Mouse (Mus musculus): ENCODE data around the gene Bst1.

Gene Bst1

DNA sequence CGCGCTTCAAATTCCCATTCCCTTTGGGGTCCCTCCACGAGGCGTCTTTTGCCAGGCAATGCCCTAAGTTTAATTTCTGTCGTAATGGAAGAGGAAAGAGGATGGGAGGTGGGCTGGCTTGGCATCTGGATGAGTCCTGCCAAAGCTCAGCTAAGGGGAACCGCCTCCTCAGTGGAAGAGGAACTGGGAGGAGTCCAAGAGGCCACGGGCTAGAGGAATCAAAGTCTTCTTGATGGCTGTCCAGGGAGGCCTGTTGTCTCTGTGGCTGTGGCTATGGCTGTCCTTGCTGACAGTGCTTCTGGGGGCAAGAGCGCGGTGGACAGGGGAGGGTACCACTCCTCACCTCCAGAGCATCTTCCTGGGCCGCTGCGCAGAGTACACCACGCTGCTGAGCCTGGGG, at the start of gene Bst1:
Gene Bst1 (plus strand): TSS at position 191 of the 400 bp plus-strand sequence.
- in situ Hi-C loops (cut with MboI): no loop called here

DNA sequence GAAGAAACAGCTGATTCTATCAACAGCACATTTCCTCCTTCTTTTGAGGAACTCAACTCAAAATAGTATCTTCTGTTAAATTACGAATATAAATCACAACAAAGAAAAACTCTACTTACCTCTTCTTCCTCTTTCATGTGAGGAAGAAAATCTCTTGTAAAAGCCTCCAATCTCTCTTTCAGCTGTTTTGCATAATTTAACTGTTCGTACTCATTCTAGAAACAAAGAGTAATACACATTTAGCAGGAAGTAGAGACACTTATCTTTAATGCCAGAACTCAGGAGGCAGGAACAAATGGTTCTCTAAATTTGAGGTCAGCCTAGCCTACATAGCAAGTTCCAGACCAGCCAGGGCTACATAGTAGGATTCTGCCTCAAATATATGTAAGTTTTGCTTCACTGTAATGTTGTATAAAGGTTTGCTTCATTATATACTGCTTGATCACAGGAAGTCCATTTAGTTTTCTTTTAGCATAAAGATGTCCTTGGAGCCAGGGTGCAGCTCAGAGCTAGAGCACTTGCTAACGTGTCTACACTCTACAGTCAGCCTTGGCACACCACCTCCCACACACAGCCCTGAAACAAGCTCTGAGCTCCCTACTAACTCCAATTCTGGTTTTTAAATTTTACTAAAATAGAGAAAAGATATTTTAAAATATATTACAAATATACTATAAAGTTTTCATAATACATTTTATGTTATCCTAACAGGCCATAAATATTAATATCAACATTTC, 47.9 kb upstream of the Bst1 start:
- in situ Hi-C loops (cut with MboI): no loop called here

DNA sequence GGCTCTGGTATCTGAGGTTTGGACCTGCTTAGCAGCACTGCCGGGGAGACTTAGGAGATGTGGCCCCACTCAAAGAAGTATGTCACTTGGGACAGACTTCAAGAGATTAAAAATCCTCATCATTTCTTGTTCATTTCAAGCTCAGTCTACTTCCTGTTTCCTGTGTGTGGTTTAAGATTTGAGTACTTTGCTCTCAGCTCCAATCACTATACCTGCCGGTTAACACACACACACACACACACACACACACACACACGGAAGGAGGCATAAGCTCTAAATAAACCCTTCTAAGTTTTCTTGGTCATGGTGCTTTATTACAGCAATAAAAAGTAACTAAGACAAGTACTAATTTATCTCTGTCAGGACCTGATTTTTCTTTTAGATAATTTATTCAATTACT, 47.1 kb upstream of the Bst1 start:
- in situ Hi-C loops (cut with MboI): no loop called here

DNA sequence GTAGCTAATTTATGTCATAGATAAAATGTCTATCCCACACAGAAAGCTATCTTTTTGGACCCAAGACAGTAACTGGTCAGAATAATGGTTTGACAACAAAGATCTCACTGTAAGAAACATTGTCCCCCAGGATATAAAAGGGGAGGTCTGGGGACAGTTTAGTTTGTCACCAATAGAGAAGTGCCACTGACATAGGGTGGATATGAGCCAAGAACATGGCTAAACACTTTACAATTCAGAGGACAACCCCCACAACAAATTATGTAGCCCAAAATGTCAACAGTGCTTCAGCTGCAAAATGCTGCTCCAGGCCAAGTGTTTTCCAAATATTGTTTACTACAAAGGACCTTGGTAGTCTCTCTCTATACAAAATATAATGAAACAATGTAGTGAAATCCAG, 42.3 kb upstream of the Bst1 start:
- in situ Hi-C loops (cut with MboI): no loop called here

DNA sequence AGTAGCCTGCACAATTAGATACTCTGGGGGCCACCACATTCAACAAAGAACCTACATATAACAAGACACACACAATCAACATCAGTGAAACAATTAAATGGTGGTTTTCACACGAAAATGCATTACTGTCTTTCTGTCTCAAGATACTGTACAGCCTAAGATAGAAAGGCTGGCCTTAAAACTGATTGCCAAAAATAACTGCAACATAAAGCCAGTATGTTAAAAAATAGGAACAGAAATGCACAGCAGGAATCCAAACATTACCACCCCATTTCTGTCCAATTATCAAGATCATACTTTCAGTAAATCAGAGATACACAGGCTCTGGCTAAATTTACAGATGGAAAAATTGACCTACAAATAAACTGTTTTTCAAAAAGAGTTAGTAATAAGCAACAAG, 41.7 kb upstream of the Bst1 start:
- in situ Hi-C loops (cut with MboI): no loop called here

DNA sequence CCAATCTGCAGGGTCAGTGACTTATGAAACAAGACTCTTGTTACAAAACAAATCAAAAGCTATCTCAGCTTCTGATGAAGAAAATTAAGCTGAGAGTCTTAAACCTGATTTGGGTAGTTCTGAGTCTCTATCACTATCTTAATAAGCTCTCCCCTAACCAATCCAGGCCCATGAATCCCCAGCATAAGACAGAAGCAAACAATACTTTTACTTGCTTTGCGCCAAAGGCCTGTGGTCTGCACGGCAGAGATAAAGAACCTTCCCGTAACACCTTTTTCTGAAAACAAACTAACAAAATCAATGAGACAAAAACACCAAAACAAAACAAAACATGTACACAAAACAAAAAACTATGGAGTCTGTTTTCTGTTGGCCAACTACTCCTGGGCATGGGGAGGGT, 40.1 kb upstream of the Bst1 start:
- in situ Hi-C loops (cut with MboI): no loop called here

DNA sequence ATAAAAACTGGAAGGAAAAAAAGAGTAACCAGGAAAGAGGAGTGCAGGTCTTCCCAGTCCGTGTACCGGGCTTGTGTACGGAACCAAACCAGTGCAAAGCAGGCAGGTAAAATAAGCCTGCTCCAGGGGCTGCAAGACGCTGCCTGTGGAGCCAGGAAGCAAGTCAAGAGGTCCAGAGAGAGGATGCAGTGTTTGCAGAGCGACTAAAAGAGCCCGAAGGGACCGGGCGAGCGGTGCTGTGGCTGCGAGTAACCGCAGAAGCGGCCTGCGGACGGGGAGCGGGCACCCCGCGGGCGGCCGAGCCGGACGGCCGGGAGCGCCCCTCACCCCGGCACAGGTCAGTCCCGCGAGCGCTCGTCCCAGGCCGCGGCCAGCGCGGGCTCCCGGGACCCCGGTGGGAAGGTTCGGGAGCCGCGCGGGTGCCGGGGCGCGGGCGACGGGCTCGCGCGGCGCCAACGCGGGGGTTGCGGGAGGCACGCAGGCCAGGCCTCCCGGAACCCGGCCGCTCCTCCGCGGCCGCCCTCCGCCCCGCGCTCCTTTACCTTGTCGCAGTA, 37.2 kb upstream of the Bst1 start:
- in situ Hi-C loops (cut with MboI): no loop called here

DNA sequence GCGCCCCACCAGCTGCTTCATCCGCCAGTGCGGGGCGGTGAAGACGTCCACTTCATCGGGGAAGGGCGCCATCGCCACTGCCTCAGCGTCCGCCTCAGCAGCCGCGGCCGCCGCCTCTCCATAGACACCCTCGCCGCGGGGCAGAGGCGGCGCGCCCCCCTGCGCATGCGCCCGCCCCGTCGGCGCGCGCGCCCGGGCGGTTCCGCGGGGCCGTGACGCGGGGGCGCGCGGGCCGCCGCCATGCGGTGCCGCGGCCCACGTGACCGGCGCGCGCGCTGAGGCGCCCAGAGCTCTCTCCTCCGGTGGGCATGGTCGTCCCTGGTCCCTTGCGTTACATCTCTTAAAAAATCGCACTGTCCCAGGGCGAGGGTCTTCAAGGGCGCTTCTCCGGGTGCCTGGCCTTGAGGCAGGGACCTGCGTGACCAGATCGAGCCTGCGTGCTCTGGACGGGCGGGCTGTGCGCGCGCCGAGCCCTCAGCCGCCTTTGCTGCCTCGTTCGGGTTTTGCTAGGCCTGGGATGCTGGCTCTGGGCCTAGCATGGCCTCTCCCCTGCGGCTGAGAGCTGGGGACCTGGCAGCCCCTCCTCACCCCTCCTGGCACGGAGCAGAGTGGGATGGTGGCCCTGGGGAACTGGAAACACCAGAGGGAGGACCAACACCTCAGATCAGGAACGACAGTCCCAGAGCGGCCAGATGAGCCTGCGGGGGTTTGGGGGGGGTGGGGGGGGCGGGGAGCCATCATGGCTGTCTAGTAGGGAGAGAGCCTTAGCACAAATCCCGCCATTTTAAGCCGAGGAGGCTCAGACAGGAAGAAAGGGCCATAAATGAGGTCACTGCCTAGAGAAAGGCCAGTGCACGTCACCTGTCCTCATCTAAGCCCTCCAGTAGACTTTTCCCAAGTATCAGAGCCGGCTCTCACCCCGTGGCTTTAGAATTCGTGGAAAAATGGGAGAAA, 36.4 kb upstream of the Bst1 start:
- in situ Hi-C loops (cut with MboI): no loop called here

DNA sequence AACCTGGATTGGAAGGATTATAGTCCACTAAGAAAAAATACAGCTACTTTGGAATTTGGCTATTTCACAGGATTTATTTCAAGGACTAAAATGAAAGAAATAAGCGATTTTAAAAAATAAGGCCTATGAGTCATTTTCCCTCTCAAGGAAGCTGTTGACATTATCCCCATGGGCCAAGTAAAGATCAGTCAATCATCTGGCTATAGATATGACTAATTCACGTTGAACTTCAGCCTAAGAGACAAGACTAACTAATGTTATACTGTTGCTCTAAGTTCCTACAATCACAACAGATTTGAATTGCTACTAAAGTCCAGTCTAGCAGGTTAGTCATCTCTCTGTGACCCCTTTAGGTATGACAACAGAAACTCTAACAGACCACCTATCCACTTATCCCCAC, 34.7 kb upstream of the Bst1 start:
- in situ Hi-C loops (cut with MboI): no loop called here

DNA sequence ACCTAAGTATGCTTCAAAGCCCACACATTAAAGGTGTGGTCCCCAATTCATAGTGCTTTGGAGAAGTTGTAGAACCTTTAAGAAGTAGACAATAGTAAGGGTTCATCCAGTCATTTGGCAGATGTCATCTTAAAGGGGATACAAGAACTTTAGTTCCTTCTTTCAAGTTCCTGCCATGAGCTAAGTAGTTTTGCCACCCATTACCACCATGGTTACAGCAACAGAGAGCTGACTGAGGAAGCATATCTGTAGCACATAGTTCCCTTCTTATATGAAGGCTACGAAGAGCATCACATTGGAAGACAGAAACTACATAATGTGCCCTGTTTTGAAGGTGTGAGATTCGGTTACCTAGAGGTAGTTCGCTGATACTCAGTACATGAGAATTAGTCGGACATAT, 32.1 kb upstream of the Bst1 start:
- in situ Hi-C loops (cut with MboI): no loop called here

DNA sequence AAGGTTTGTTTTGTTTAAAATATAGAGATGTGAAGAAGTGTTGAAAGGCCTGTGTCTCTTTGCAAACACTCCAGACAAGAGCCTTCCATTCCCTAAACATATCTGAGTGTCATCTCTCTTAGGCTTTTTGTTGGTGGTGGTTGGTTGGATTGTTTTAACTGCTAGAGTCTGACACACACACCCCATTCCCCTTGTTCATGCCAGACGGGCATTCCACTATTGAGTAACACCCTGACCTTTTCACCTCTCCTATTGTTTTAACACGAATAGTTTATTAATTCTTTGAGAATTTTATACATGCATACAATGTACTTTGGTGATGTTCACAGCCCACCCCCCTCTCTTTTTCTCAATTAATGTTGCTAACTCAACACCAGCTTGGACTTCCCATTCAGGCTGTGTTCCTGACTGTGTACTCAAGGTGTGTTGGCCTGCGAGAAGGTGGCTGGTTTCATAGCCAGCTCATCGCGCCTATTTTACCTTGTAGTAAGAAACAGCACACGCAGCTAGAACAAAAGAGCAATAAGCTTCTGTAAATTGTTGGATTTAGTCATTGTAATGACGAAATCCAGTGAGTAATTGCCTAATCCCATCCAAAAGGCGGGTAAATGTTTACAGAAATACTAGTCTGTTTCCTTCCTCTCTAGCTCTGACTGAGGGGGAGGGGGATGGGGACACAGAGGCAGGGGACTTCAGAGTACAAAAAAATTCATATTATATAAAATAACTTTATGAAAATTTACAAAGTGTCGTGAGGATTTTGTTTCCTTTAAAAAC, 30.5 kb upstream of the Bst1 start:
- in situ Hi-C loops (cut with MboI): no loop called here

DNA sequence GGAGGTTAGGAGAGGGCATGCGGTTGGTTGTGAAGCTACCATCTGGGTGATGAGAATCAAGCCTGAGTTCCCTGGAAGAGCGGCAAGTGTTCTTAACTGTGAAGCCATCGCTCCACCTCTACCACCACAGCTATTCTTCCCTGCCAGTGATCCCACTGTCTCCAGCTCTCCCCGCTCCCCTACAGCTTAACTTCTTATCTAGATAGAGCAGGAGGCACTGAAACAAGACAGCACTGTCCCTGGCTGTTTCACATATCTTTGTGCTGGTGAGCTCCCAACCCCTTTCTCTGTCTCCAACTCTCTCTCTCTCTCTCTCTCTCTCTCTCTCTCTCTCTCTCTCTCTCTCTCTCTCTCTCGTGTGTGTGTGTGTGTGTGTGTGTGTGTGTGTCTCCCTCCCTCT, 26.3 kb upstream of the Bst1 start:
- in situ Hi-C loops (cut with MboI): no loop called here

DNA sequence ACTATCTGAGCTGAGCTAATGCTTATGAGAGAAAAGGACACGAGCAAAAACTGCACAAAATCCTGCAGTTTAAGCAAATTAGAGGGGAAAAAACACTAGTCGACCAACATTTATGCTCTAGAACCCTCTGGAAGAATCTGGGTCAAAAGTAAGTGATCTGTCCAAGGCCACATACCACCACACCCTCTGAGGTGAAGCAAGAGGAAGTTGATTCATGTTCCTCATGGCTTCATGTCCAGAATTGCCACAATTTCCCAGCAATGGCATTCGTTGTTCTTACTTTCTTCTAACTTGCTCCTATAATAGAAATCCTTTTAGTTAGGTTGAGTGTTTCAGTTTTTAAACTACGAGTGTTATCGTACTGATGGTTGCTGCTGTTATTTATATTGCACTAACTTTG, 19.2 kb upstream of the Bst1 start:
- in situ Hi-C loops (cut with MboI): no loop called here

DNA sequence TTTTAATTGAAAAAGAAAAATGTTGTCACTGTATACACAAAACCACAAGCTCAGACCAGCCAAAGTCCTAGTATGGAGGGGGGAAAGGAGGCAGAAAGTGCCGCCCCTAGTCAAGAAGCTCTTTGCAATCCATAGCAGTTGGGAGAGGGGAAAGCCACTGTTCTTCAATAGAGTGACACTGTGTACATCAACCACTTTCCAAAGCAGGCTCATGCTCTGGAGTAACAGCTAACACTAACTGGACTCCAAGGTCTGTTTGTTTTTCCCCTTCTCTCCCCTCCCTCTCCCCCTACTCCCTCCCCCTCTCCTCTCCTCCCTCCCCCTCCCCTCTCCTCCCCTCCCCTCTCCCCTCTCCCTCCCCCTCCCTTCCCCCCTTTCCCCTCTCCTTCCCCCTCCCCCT, 18.0 kb upstream of the Bst1 start:
- in situ Hi-C loops (cut with MboI): no loop called here

DNA sequence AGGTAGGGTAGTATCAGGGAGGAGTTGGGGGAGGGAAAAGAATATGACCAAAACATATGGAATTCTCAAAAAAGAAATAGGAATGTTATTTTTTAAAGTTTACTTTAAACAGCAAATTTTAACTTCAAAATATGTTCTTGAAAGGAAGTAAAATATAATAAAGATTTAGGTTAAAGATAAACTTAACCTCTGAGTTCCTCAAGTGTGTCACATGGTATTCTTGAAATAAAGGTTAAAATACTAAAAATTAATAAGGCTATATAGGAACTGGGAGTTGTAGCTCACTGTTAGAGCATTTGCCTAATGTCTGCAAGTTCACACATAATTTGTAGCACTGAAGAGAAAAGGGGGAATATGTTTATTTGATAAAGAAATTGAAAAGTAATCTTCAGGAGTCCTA, 17.4 kb upstream of the Bst1 start:
- in situ Hi-C loops (cut with MboI): no loop called here

DNA sequence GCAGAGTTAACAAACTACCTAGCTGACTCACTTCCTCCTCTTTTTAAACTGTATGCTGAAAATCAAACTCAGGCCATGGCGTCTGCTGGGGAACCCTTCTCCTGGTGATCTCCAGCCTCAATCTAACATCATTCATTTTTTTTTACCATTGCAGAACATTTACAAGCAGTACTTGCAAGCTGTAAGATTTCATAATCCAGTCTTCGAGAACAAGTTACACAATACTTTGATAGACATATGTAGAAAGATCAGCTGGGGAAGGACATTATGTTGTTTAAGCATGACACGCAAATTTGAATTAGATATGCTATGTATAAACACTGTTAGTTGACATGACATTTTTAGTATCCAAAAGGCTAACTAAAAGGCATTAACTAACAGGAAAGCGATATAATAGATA, 16.9 kb upstream of the Bst1 start:
- in situ Hi-C loops (cut with MboI): no loop called here

DNA sequence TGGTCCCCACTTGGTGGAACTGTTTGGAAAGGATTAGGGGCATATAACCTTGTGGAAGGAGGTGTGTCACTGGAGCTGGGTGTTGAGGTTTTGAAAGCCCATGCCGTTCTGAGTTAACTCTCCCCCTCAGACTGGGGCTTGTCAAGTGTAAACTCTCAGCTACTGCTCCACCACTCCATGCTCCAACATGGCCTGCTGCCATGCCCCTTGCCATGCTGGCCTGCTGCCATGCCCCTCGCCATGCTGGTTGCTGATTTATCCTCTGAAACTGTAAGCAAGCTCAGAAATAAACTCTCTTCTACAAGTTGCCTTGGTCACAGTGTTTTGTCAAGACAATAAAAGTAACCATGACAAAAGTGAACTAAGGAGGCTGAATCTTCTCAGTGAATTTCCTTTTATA, 13.3 kb upstream of the Bst1 start:
- in situ Hi-C loops (cut with MboI): no loop called here

DNA sequence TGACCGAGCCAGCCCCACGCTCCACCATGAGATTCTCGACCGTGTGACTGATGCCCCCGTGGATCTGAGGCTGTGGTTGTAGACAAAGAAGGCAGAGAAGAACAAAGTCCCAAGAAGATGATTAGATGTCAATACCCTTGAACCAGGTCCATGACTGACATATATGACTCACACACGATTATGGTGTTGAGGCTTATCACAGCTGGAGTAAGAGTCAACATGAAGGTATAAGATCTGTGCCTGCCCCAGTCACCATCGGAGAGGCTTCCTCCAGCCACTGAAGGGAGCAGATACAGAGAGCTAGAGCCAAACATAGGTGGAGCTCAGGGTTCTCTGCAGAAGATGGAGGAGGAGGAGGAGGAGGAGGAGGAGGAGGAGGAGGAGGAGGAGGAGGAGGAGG, 12.3 kb upstream of the Bst1 start:
- in situ Hi-C loops (cut with MboI): no loop called here

DNA sequence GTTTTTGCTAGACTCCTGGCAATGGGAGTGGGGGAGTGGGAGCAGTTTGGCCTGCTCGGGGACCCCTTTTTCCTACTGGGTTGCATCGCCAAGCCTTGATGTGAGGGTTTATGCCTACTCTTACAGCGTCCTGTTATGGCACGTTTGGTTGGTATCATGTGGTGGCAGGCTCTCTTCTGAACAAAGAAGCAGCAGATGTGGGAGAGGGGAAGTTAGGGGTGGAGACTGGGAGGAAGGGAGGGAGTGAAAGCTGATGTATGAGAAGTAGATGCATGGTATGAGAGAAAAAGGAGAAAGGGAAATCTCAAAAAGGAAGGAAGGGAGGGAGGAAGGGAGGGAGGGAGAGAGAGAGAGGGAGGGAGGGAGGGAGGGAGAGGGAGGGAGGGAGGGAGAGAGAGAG, 11.8 kb upstream of the Bst1 start:
- in situ Hi-C loops (cut with MboI): no loop called here

DNA sequence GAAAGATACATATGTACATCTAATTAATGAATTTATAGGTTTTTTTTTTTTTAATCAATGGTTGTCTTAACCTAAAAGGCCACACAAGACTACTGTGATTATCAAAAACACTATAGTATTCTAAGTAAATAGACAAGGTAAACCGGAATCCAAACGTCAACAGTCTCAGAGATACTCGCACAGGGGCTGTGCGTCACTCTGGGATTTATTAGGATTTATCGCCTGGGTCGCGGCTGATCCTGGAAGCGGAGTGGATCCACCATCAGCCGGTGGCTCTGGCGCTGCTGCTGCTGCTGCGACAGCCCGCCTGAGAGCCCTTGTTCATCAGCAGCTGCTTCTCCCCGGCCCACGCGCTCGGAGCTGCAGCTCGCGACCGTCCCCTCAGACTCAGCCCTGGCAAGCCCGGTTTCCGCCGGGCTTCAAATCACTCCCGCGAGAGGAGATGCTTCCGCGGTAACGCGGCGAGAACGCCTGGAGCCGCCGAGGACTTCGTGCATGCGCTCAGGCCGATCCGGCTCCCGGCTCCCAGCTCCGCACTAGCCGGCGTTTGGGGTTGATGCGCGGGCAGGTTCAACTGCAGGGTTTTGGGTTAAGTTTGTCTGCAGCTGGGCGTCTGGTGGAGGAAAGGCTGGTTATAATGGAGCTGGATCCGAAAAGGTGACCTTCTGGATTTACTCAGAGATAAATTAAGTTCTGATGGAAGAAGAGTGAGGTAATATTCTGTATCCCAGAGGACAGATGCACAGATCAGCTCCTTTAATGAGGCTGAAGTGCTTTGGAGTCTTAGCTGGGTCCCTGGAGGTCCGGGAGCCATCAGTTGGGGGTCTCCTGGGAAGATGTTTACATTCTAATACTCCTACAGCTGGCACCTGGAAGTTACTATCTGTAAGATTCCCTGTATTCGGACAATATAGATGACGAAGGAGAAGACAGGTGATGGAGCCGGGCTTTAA, 10.7 kb upstream of the Bst1 start:
- in situ Hi-C loops (cut with MboI): no loop called here

DNA sequence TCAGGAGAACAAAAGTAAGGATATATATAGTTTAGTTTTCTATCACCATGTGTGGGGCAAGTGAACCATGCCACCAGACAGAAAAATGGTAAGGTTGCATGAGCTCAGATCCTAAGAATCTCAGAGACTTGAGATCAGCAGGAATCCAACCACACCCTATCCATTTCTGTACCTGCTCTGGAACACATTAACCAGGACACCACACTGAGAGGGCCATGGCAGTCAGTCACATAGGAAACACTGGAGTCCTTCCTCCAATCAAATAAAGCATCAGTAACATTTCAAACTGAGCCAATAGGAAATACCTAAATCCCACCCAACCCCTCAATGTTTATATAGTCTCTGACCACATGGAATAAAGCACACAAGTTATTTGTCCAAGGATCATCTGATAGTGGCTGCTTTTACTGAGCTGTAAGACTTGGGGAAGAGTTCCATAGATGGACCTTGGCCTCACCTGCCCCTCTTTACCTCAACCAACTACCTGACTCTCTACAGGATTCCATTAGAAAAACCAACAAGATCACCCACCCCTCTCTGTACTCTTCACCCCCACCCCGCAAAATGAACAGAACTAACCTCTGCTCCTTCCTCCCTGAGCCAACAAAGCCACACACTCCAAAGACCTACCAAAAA, 8.1 kb upstream of the Bst1 start:
- in situ Hi-C loops (cut with MboI): no loop called here
